Mouse (Mus musculus) limb, embryonic 12.5 days (tissue): ENCODE results near the gene Clip4. TPM values are rescaled to one million over a fixed set of nuclear protein-coding genes. Genes with fewer than 3 reads are reported as not detected.

Experiments
- ATAC-seq: fragments of 200-750 bp; cut with Nextera tagmentation; 2 replicates; pipeline ENCODE4 v1.8.0; 2017; ENCODE audit warnings: low read depth, moderate TSS enrichment; ENCODE audit not compliant: insufficient number of reproducible peaks, insufficient read depth, low FRiP score, low TSS enrichment
- H3K27ac ChIP-seq: fragments of 300-500 bp; sonication (generic); 2 replicates; pipeline ENCODE4 v1.5.1; 2016; ENCODE audit warnings: mild to moderate bottlenecking, moderate library complexity
- H3K27me3 ChIP-seq: fragments of 300-500 bp; sonication (generic); 2 replicates; pipeline ENCODE4 v1.6.1; 2016; ENCODE audit warnings: mild to moderate bottlenecking, moderate library complexity
- H3K36me3 ChIP-seq: fragments of 300-500 bp; sonication (generic); 2 replicates; pipeline ENCODE4 v1.6.1; 2016; ENCODE audit warnings: mild to moderate bottlenecking, moderate library complexity
- H3K4me1 ChIP-seq: fragments of 300-500 bp; sonication (generic); replicated peaks from 2 replicates; pipeline ENCODE4 v1.6.1; 2016
- H3K4me2 ChIP-seq: fragments of 300-500 bp; sonication (generic); 2 replicates; pipeline ENCODE4 v1.6.1; 2016; ENCODE audit warnings: mild to moderate bottlenecking, moderate library complexity
- H3K4me3 ChIP-seq: fragments of 300-500 bp; sonication (generic); replicated peaks from 2 replicates; pipeline ENCODE4 v1.5.1; 2016; ENCODE audit warnings: mild to moderate bottlenecking
- H3K9ac ChIP-seq: fragments of 300-500 bp; sonication (generic); replicated peaks from 2 replicates; pipeline ENCODE4 v1.6.1; 2016; ENCODE audit warnings: mild to moderate bottlenecking, moderate library complexity
- H3K9me3 ChIP-seq: fragments of 300-500 bp; sonication (generic); 2 replicates; pipeline ENCODE4 v1.6.1; 2016; ENCODE audit warnings: mild to moderate bottlenecking, moderate library complexity
- WGBS: fragments of 180-500 bp; shearing (Covaris S2); methylation state at CpG from one replicate; pipeline ENCODE4 v1.1.7; 2016; 5-methylcytosine and 5-hydroxymethylcytosine counted together
- polyA plus RNA-seq: library from polyadenylated mRNA; unstranded; fragments of >200 nt; fragmentation: Nextera tagmentation; extraction: Ambion mirVana; gene quantifications from 2 replicates; pipeline ENCODE4 v1.2.1, GENCODE M21; 2016

The Clip4 gene
- polyA plus RNA-seq, 1 experiment from 2014 or later = 5.3 TPM

DNA sequence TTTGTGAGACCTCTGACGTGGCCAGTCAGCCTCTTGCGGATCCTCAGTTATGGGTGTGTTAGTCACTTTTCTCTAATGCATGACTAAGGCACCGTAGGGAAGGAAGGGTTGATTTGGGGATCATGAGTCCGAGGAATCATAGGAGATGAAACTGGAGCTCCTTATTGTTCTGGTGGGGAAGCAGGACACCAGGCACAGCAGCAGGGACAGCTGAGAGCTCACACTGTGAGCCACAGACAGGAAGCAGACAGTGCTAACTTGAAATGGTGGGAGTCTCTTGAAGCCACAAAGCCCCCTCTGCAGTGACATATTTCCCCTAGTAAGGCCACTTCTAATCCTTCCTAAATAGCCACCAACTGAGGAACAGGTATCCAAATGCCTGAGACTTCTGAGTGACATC lies 22.8 kb downstream of the Clip4 start:
- peaks cover 4% of the 10 kb centered on the region; the same call in 1 of the 2 replicates for H3K9me3 ChIP-seq
- no peak overlapping the region for H3K4me3 ChIP-seq
- H3K4me2 ChIP-seq = no peak overlapping the region
- H3K27ac ChIP-seq = no peak overlapping the region
- no peak for ATAC-seq
- no peaks in the 10 kb centered on the region for H3K27me3 ChIP-seq
- H3K4me1 ChIP-seq = no peaks in the 10 kb centered on the region
- WGBS = 91% methylated on average over 4 of the region's 4 CpGs
- H3K9ac ChIP-seq = no peak overlapping the region
- peaks cover 6% of the 10 kb centered on the region; the same call in 1 of the 2 replicates for H3K36me3 ChIP-seq

DNA sequence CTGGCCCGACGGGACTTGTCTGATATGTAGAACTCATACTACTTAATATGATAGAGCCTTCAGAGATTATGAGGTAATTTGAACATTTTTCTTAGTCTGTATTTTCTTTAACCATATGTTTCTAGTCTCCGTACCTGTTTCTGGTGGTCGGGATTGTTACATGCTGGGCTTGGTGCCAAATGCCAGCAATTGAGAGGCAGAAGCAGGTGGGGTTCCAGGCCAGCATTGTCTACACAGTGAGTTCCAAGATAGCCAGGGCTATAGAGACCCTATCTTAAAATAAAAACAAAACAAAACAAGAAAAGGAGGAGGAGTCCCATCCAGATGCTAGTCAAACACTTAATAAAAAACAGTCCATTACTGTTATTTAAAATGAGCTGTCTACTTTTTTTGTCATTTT lies 23.3 kb downstream of the Clip4 start:
- Histone ChIP-seq H3K36me3 (peaks cover 6% of the 10 kb centered on the region; the same call in 1 of the 2 replicates), H3K4me2 (no peak overlapping the region), H3K4me1 (no peaks in the 10 kb centered on the region), H3K27ac (no peak overlapping the region), H3K27me3 (no peaks in the 10 kb centered on the region), H3K4me3 (no peak overlapping the region), H3K9ac (no peak overlapping the region), H3K9me3 (peaks cover 4% of the 10 kb centered on the region; the same call in 1 of the 2 replicates)
- WGBS = 75% methylated on average over 4 of the region's 4 CpGs
- ATAC-seq = no peak

DNA sequence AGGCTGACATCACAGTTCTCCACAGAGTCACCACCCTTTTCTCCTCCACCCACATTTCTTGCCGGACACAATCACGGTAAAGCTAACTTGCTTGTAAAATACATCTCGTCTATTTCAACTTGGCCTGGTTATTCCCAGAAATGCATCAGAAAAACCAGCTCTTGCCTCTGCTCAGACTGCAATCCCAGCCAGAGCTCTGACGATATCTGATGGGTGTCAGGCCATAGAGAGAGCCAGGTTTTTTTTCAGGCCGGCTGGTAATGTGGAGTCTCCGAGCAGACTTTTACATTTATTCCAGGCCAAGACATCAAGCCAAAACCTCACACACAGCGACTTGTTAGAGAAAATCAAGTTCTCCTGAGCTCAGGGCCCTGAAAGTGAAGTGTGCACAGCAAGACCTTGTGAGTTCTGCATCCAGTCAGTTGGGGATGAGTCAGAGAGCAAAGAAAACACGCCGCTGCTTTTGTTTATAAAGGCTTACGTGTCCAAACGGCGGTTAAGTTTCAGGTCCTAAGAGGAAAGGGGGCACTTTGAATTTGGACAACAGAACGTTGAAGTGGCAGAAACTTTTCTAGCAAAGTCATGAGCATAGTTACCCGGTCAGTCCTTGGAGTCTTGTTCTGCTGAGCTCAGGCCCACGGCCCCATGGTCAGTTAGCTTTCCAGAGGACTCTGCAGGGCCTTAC lies 27.4 kb downstream of the Clip4 start:
- H3K27ac ChIP-seq = no peak overlapping the region
- H3K4me2 ChIP-seq = no peak overlapping the region
- H3K36me3 ChIP-seq = peaks cover 11% of the 10 kb centered on the region; the same call in 1 of the 2 replicates
- no peaks in the 10 kb centered on the region for H3K4me1 ChIP-seq
- H3K4me3 ChIP-seq = no peak overlapping the region
- H3K27me3 ChIP-seq = no peaks in the 10 kb centered on the region
- WGBS = 85% methylated on average over 15 of the region's 15 CpGs
- ATAC-seq = no peak
- H3K9me3 ChIP-seq = no peaks in the 10 kb centered on the region
- H3K9ac ChIP-seq = no peak overlapping the region

DNA sequence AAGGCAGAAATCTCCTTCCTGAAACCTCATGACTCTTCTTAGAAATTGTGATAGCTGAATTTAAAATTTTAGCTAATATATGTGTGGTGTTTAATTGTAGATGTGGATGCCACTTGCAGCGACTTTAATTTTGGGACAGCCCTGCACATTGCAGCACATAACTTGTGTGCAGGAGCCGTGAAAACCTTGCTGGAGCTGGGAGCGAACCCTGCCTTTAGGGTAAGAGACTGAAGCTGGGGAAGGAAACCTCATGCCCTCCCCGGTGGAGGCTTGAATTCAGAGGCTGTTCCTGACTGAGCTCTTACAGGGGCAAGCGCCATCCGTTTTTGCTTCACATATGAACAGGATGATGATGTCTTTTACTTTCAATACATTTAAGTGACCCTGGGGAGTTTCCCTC lies 35.2 kb downstream of the Clip4 start:
- Histone ChIP-seq H3K4me2 (no peak overlapping the region), H3K9me3 (no peaks in the 10 kb centered on the region), H3K27ac (no peak overlapping the region), H3K9ac (no peak overlapping the region), H3K4me1 (no peaks in the 10 kb centered on the region), H3K36me3 (peaks cover 13% of the 10 kb centered on the region; the same call in 1 of the 2 replicates), H3K27me3 (no peaks in the 10 kb centered on the region), H3K4me3 (no peak overlapping the region)
- 79% methylated on average over 6 of the region's 6 CpGs for WGBS
- ATAC-seq = no peak

DNA sequence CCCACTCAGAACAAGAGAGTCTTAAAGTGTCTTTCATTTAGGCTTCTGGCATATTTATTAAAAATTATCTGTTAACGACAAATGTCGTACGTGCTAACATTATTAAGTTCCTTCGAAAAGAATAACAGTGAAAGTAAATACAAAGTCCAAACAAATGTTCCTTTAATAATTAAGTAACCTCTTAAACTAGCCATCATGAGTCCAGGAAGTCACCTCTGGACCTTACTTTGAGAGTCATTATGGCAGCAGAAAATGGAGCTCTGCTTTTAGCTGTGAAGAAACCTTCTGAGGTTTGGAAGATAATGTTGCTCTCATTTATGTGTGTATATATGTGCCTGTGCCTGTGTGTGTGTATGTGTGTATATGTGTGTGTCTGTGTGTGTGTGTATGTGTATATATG lies 35.6 kb downstream of the Clip4 start:
- no peak overlapping the region for H3K4me2 ChIP-seq
- WGBS = 84% methylated on average over 4 of the region's 4 CpGs
- ATAC-seq = no peak

DNA sequence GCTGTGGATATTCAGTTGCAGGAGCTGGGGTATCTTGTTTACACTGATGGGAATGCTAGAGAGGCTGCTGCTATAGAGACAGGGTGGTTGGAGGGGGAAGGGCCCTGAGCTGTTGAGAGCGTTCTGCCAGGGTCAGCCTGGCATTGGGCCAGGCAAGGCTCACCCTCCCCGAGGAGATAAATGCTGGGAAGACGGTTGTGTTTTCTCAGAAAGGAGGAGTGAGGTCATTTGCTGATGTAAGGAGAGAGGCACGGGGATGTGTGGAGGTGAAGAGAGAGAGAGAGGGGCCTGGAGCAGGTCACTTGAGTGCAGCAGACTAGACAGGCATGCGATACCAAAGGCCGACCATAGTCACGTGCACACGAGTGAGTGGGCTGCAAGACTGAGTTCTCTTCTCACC lies 42.8 kb downstream of the Clip4 start:
- Histone ChIP-seq H3K4me3 (no peak overlapping the region), H3K36me3 (0 out of 2 replicates have a peak, but pooled peaks cover 2% of the 10 kb centered on the region), H3K4me2 (no peak overlapping the region), H3K27me3 (no peaks in the 10 kb centered on the region), H3K27ac (no peak overlapping the region), H3K9me3 (no peaks in the 10 kb centered on the region), H3K9ac (no peak overlapping the region), H3K4me1 (no peaks in the 10 kb centered on the region)
- no peak for ATAC-seq
- WGBS = 68% methylated on average over 8 of the region's 8 CpGs

More for the DNA sequence above, 35.6 kb downstream of the Clip4 start:
- Histone ChIP-seq H3K27ac (no peak overlapping the region), H3K36me3 (peaks cover 13% of the 10 kb centered on the region; the same call in 1 of the 2 replicates), H3K4me1 (no peaks in the 10 kb centered on the region), H3K27me3 (no peaks in the 10 kb centered on the region), H3K9me3 (no peaks in the 10 kb centered on the region), H3K4me3 (no peak overlapping the region), H3K9ac (no peak overlapping the region)

DNA sequence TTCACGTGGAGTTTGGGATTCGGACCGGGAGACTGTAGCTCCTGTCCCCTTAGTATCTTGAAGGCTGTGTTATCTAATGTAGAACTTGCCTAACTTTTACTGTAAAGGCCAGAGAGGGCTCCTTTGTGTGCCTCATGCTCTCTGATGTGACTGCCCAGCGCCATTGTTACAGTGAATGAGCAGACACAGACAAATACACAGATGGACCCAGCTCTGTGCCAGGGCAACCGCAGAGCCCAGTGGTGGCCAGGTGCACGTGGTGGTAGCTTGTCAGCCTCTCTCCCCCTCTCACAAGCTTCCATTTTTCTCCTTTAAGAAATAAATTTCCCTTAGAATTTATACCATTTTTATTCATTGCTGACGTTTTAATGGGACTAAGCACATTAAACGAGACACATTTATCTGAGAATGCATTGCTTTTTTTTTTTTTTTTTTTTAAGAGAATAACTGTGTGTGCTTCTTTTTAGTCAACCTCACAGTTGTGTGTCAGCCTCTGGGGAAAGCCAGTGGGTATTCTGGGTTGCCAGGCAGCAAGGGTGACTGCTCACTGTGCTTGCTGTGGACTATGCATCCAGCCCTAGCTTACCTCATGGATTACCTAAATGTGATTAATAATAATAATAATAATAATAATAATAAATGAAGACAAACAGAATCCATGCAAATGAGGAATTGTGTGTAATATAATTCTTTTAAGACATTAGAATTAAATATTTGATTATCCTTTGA lies 48.0 kb downstream of the Clip4 start:
- 85% methylated on average over 8 of the region's 8 CpGs for WGBS
- H3K9me3 ChIP-seq = 0 out of 2 replicates have a peak, but pooled peaks cover 4% of the 10 kb centered on the region
- H3K27ac ChIP-seq = no peak overlapping the region
- H3K9ac ChIP-seq = no peak overlapping the region
- no peak for ATAC-seq
- no peak overlapping the region for H3K4me3 ChIP-seq
- H3K4me1 ChIP-seq = no peaks in the 10 kb centered on the region
- H3K36me3 ChIP-seq = no peaks in the 10 kb centered on the region; the same call in 1 of the 2 replicates
- H3K27me3 ChIP-seq = no peaks in the 10 kb centered on the region
- H3K4me2 ChIP-seq = no peak overlapping the region

DNA sequence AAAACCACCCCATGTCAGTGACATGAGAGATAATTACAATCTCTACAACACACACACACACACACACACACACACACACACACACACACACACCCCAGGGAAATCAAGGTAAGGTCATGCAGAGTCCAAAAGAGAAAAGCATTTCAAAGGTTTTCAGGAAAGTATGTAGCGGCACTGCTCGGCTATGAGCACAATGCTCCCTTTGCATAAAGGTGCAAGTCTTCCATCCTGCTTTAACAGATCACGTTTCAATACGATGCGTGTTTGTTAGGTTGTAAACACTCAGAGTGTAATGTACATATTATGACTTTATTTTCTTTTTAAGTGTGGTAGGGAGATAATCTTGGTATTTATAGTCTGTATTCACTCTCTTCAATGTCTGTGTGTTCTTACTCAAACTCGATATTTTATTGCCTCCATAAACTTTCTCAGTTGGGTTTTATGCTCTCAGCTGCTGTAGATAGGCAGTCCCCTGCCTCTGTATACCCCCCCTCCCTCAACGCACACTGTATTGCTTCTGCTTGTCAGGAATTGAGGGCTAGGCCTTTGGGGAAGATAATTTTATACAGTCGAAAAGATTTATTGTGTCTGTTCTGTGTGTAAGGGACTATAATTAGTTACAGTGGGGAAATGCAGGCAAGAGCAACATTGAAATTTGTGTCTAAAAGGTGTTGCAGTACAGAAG lies 55.5 kb downstream of the Clip4 start:
- H3K9me3 ChIP-seq = 0 out of 2 replicates have a peak, but pooled peaks cover 6% of the 10 kb centered on the region
- no peak overlapping the region for H3K9ac ChIP-seq
- 34% methylated on average over 8 of the region's 8 CpGs for WGBS
- ATAC-seq = no peak
- peaks cover 33% of the 10 kb centered on the region for H3K4me1 ChIP-seq
- H3K4me2 ChIP-seq = no peak overlapping the region
- no peaks in the 10 kb centered on the region; the same call in 1 of the 2 replicates for H3K36me3 ChIP-seq
- H3K27ac ChIP-seq = no peak overlapping the region
- H3K27me3 ChIP-seq = peaks cover 8% of the 10 kb centered on the region
- H3K4me3 ChIP-seq = no peak overlapping the region

DNA sequence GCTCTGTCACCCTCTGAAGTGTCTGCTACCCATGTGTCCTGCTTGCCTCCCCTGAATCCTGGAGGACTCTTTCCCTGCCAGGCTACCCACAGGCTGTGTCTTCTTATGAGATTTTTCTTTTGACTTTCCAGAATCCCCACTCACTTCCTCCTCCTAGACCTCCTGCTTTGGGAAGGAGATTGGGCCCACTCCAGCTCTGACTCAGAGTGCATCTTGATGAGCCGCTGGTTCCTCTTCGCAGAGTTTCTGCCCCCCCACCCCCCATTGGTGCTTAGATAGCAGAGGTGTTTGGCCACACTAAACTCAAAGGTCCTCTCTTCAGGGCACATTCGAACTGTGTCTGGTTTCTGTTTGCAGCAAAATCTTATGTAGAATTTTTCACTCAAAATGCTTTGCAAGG lies 58.3 kb downstream of the Clip4 start:
- no peaks in the 10 kb centered on the region for H3K36me3 ChIP-seq
- H3K4me3 ChIP-seq = no peak overlapping the region
- WGBS = 64% methylated on average over 3 of the region's 3 CpGs
- no peak for ATAC-seq
- H3K9ac ChIP-seq = no peak overlapping the region
- no peak overlapping the region for H3K27ac ChIP-seq
- H3K27me3 ChIP-seq = peaks cover 8% of the 10 kb centered on the region
- H3K4me2 ChIP-seq = no peak overlapping the region
- no peaks in the 10 kb centered on the region for H3K9me3 ChIP-seq
- peaks cover 36% of the 10 kb centered on the region for H3K4me1 ChIP-seq

DNA sequence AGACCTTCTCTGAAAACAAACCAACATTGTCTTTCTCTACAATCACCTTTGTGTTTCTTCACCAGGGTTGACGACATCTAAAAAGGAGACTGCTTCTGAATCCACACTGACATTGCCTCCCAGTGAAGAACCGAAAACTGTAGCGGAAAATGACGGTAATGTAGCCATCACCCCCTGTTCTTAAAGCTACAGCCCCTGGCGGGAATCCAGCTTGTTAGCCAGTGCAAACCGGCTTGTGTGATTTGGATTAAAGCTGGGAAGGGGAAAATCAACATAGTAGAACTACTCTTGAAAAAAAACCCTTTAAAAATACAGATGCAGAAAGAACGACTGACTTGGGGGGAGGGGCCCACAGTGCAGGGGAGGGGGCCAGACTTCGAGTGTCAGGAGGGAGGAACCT lies 59.4 kb downstream of the Clip4 start:
- Histone ChIP-seq H3K4me2 (no peak overlapping the region), H3K4me1 (peaks cover 36% of the 10 kb centered on the region), H3K27ac (no peak overlapping the region), H3K9me3 (no peaks in the 10 kb centered on the region), H3K9ac (no peak overlapping the region), H3K27me3 (peaks cover 8% of the 10 kb centered on the region), H3K36me3 (no peaks in the 10 kb centered on the region), H3K4me3 (no peak overlapping the region)
- WGBS = 72% methylated on average over 8 of the region's 8 CpGs
- no peak for ATAC-seq
